Comparison of ENCODE assay signal across 20 mouse cellular contexts in the genomic region with DNA sequence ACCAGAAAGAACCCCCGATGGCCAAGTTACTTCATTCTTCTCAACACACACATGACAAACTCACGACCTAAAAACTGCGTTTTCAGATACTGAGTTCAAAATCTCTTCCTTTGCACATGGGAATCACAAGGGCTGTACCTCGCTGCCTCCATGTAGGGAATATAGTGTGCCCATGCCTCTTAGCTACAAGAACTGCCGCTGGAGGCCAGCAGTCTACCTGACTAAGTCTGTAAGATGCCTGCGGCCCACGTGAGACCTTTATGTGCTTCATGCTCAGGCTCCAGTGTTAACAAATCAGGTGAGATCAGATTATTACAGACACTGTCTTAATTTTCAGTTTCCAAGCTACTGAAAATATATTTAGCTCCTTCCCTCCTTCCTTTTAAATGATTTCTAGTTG. TPM values are rescaled to one million over a fixed set of nuclear protein-coding genes. Genes with fewer than 3 reads are reported as not detected.
DNase-seq lines count a peak whose midpoint lies in the region; ATAC-seq and TF ChIP-seq lines count a peak whose summit lies in the region.
"Had no signal": no experiment of that assay in that cellular context is flagged by ENCODE, and none has a peak within 500 bp of the region (broad histone marks: within the 10 kb centered on the region; RNA-seq: fewer than 3 reads in every experiment).

No protein-coding gene starts in this region.

- H3K27ac ChIP-seq in CH12.LX (ENCODE audit: insufficient read depth, low read depth), result no peak overlapping the region
- H3K27ac ChIP-seq in hindbrain, postnatal 0 days, result no peak overlapping the region
- H3K27ac ChIP-seq in midbrain, postnatal 0 days (ENCODE audit: low read depth, low read length), result no peak overlapping the region
- no peak overlapping the region for H3K27ac ChIP-seq in intestine, embryonic 16.5 days (ENCODE audit: low read length)
- H3K27ac ChIP-seq: limb, embryonic 13.5 days; stomach, postnatal 0 days had no signal

- H3K4me1 ChIP-seq in CH12.LX (ENCODE audit: control insufficient read depth in 1 of 2, insufficient read depth in 2 of 2), result peaks cover 5 to 57% of the 10 kb centered on the region in 2 experiments
- H3K4me1 ChIP-seq in hindbrain, postnatal 0 days (ENCODE audit: insufficient read depth, low read length), result no peaks in the 10 kb centered on the region
- H3K4me1 ChIP-seq in midbrain, postnatal 0 days (ENCODE audit: insufficient read depth, low read length), result no peaks in the 10 kb centered on the region
- H3K4me1 ChIP-seq in intestine, embryonic 16.5 days (ENCODE audit: control insufficient read depth, insufficient read depth, low read length), result no peaks in the 10 kb centered on the region

- H3K36me3 ChIP-seq in CH12.LX (replicated peaks in 1 of 2; ENCODE audit: control insufficient read depth in 1 of 2, insufficient read depth in 1 of 2, low read length in 1 of 2), result no peaks in the 10 kb centered on the region
- no peaks in the 10 kb centered on the region for H3K36me3 ChIP-seq in hindbrain, postnatal 0 days (ENCODE audit: insufficient read depth, low read length)
- H3K36me3 ChIP-seq in midbrain, postnatal 0 days (ENCODE audit: insufficient read depth, low read length), result no peaks in the 10 kb centered on the region
- no peaks in the 10 kb centered on the region for H3K36me3 ChIP-seq in intestine, embryonic 16.5 days (ENCODE audit: control insufficient read depth, insufficient read depth, low read length)
- H3K36me3 ChIP-seq: limb, embryonic 13.5 days had no signal

- no peak overlapping the region for H3K9ac ChIP-seq in CH12.LX (ENCODE audit: insufficient read depth, low read depth)
- H3K9ac ChIP-seq in hindbrain, postnatal 0 days (replicated peaks; ENCODE audit: low read length), result no peak overlapping the region
- H3K9ac ChIP-seq in midbrain, postnatal 0 days (replicated peaks; ENCODE audit: low read length, poor library complexity, severe bottlenecking), result no peak overlapping the region
- no peak overlapping the region for H3K9ac ChIP-seq in intestine, embryonic 16.5 days (ENCODE audit: low read depth, low read length)
- H3K9ac ChIP-seq: limb, embryonic 13.5 days had no signal

- no peak for ATAC-seq in hindbrain, postnatal 0 days
- ATAC-seq in midbrain, postnatal 0 days (ENCODE audit: low FRiP score), result no peak
- no peak for ATAC-seq in intestine, embryonic 16.5 days
- ATAC-seq in frontal cortex, adult (ENCODE audit: low TSS enrichment), result no peak
- ATAC-seq: activated CD4-positive, CD25-positive, alpha-beta regulatory T cell, adult 4 months had no signal

- TF ChIP-seq EP300 in CH12.LX (IDR thresholded peaks at IDR 0.05; ENCODE audit: low read length), result no peak

- TF ChIP-seq POLR2A in CH12.LX (IDR thresholded peaks at IDR 0.05; ENCODE audit: low read depth, low read length), result no peak

- H3K4me3 ChIP-seq in CH12.LX (replicated peaks in 1 of 3; ENCODE audit: low read depth in 2 of 3, low read length in 2 of 3, poor library complexity in 1 of 3), result no peak overlapping the region
- H3K4me3 ChIP-seq in hindbrain, postnatal 0 days (ENCODE audit: low read length), result no peak overlapping the region
- no peak overlapping the region for H3K4me3 ChIP-seq in midbrain, postnatal 0 days (ENCODE audit: low read depth, low read length)
- no peak overlapping the region for H3K4me3 ChIP-seq in intestine, embryonic 16.5 days (ENCODE audit: low read length)
- H3K4me3 ChIP-seq: limb, embryonic 13.5 days had no signal

- TF ChIP-seq CTCF in CH12.LX (conservative IDR thresholded peaks at IDR 0.05 in 1 of 2, IDR thresholded peaks at IDR 0.05 in 1 of 2; ENCODE audit: low read depth in 2 of 2, low read length in 2 of 2), result peak in 1 of 2 experiments; percentile 11; a peak in 1 of 4 replicates
- no peak for TF ChIP-seq CTCF in hindbrain, postnatal 0 days (IDR thresholded peaks at IDR 0.05; ENCODE audit: low read depth)
- peak; percentile 10; the same call in 1 of the 2 replicates for TF ChIP-seq CTCF in midbrain, postnatal 0 days (IDR thresholded peaks at IDR 0.05)

- WGBS in hindbrain, postnatal 0 days, result 22% methylated on average over 7 of the region's 7 CpGs
- WGBS in midbrain, postnatal 0 days, result 29% methylated on average over 7 of the region's 7 CpGs
- 23% methylated on average over 7 of the region's 7 CpGs for WGBS in intestine, embryonic 16.5 days

- dilution Hi-C loops in CH12.LX (cut with MboI; ENCODE audit: extremely low pct_ligation_motif_present, extremely low pct_unique_long_range_greater_than_20kb, low sequenced_read_pairs), result no loop called here

- no peak; the same call in 1 of the 2 replicates for TF ChIP-seq RAD21 in CH12.LX (IDR thresholded peaks at IDR 0.05; ENCODE audit: low read depth, low read length)

- in situ Hi-C loops in CH12.LX (cut with MboI; ENCODE audit: low pct_ligation_motif_present, low pct_unique_long_range_greater_than_20kb, low sequenced_read_pairs), result no loop called here

- no peaks in the 10 kb centered on the region for H3K79me2 ChIP-seq in CH12.LX (replicated peaks; ENCODE audit: control insufficient read depth, extremely low read depth, insufficient read depth, poor library complexity, severe bottlenecking)

- H3K9me3 ChIP-seq in CH12.LX (replicated peaks; ENCODE audit: low read length), result peaks cover 26% of the 10 kb centered on the region
- no peaks in the 10 kb centered on the region for H3K9me3 ChIP-seq in hindbrain, postnatal 0 days (ENCODE audit: low read length)
- no peaks in the 10 kb centered on the region for H3K9me3 ChIP-seq in midbrain, postnatal 0 days (ENCODE audit: low read length)
- no peaks in the 10 kb centered on the region for H3K9me3 ChIP-seq in intestine, embryonic 16.5 days (ENCODE audit: control insufficient read depth, low read length)
- H3K9me3 ChIP-seq: limb, embryonic 13.5 days had no signal

- H3K27me3 ChIP-seq in CH12.LX (replicated peaks), result no peaks in the 10 kb centered on the region
- H3K27me3 ChIP-seq in hindbrain, postnatal 0 days (ENCODE audit: insufficient read depth, low read length), result peaks cover 69% of the 10 kb centered on the region
- peaks cover 54% of the 10 kb centered on the region for H3K27me3 ChIP-seq in midbrain, postnatal 0 days (ENCODE audit: insufficient read depth, low read length)
- peaks cover 75% of the 10 kb centered on the region for H3K27me3 ChIP-seq in intestine, embryonic 16.5 days (replicated peaks; ENCODE audit: control insufficient read depth, insufficient read depth, low read length)

- DNase-seq in CH12.LX (ENCODE audit: extremely low read depth), result no peak
- peak; percentile 46 for DNase-seq in embryo, embryonic 10.5 days (ENCODE audit: low spot score)
- DNase-seq in hindbrain, postnatal 0 days (ENCODE audit: low spot score), result no peak
- no peak for DNase-seq in midbrain, postnatal 0 days (ENCODE audit: low spot score)
- no peak for DNase-seq in adrenal gland, adult (ENCODE audit: inconsistent age in 2 of 2, low spot score in 1 of 2)
- DNase-seq: cerebellum, adult 11 months; heart, adult 18-20 months; kidney, postnatal 10 days; layer of hippocampus, postnatal 36 days; lung, postnatal 36 days had no signal

- H3K4me2 ChIP-seq in CH12.LX (ENCODE audit: insufficient read depth, low read depth, poor library complexity, severe bottlenecking), result no peak overlapping the region
- H3K4me2 ChIP-seq in hindbrain, postnatal 0 days (ENCODE audit: low read depth, low read length), result peak overlapping the region; percentile 28; the same call in 1 of the 2 replicates
- peak overlapping the region; percentile 13; the same call in 1 of the 2 replicates for H3K4me2 ChIP-seq in midbrain, postnatal 0 days (ENCODE audit: low read depth, low read length, poor library complexity, severe bottlenecking)
- H3K4me2 ChIP-seq in intestine, embryonic 16.5 days (ENCODE audit: low read depth, low read length), result no peak overlapping the region
- H3K4me2 ChIP-seq: limb, embryonic 13.5 days had no signal

TF ChIP-seq in CH12.LX, 34 proteins besides CTCF, POLR2A, EP300 and RAD21:
- 0 out of 2 replicates have a peak, but pooled peaks have one; percentile 29 for TF ChIP-seq SIN3A (IDR thresholded peaks at IDR 0.05; ENCODE audit: low read length)
- no peak for TF ChIP-seq E2F4 (IDR thresholded peaks at IDR 0.05; ENCODE audit: insufficient replicate concordance, low read depth, low read length)
- TF ChIP-seq BHLHE40 (IDR thresholded peaks at IDR 0.05; ENCODE audit: low read depth, low read length), result 0 out of 2 replicates have a peak, but pooled peaks have one; percentile 35
- TF ChIP-seq MAX (IDR thresholded peaks at IDR 0.05; ENCODE audit: low read length), result peak; percentile 26; the same call in 1 of the 2 replicates
- TF ChIP-seq MYC (IDR thresholded peaks at IDR 0.05; ENCODE audit: low read depth, low read length), result 0 out of 2 replicates have a peak, but pooled peaks have one; percentile 29
- TF ChIP-seq MXI1 (IDR thresholded peaks at IDR 0.05; ENCODE audit: low read depth, low read length), result peak; percentile 41; the same call in 1 of the 2 replicates
- no peak for TF ChIP-seq ZMIZ1 (IDR thresholded peaks at IDR 0.05; ENCODE audit: low read depth, low read length)

RNA-seq across cellular contexts. Expression of a gene that starts 4.7 kb away (rescaled TPM):
- total RNA-seq in CH12.LX (2012; rRNA removed) (not detected in 2 replicates), CH12.LX (2014; rRNA removed) (not detected in 2 replicates)
- polyA plus RNA-seq in CH12.LX (2012; ENCODE audit: insufficient read length, low read depth), result not detected in 2 replicates
- total RNA-seq in hindbrain, postnatal 0 days (2014; rRNA removed), result 10.0 and 11.4 TPM in 2 replicates
- 5.5 and 5.7 TPM in 2 replicates for polyA plus RNA-seq in hindbrain, postnatal 0 days (2015; fragmentation: Nextera tagmentation; extraction: Ambion mirVana)
- 18.0 and 18.1 TPM in 2 replicates for total RNA-seq in midbrain, postnatal 0 days (2014; rRNA removed)
- polyA plus RNA-seq in midbrain, postnatal 0 days (2015; fragmentation: Nextera tagmentation; extraction: Ambion mirVana), result 16.5 and 18.5 TPM in 2 replicates
- not detected in 2 replicates for polyA plus RNA-seq in intestine, embryonic 16.5 days (2015; fragmentation: Nextera tagmentation; extraction: Ambion mirVana)
- total RNA-seq: gastrocnemius, adult 18-20 months; heart, adult 18-20 months; layer of hippocampus, postnatal 36 days had no signal
- polyA plus RNA-seq: activated CD4-positive, CD25-positive, alpha-beta regulatory T cell, adult 4 months; heart, embryonic 16.5 days; intestine, embryonic 14.5 days; liver, embryonic 16.5 days; spleen, adult 2 months; stomach, postnatal 0 days had no signal

Comparison
In these comparisons a context has a peak if more than half of its experiments do, and no peak if none do; other contexts are left out.
1. H3K4me2 ChIP-seq: peak in hindbrain, postnatal 0 days (single experiment) and midbrain, postnatal 0 days (single experiment); none in CH12.LX (single experiment) and intestine, embryonic 16.5 days (single experiment).